Mouse (Mus musculus) spleen, postnatal 14 days (tissue): ENCODE data around the gene Frem1.

Source experiments
- DNase-seq, 2 experiments: peaks; one replicate each; pipeline ENCODE4 v3.0.0; 2021 to 2022; ENCODE audit warnings: low spot score in 2 of 2

Gene Frem1

DNA sequence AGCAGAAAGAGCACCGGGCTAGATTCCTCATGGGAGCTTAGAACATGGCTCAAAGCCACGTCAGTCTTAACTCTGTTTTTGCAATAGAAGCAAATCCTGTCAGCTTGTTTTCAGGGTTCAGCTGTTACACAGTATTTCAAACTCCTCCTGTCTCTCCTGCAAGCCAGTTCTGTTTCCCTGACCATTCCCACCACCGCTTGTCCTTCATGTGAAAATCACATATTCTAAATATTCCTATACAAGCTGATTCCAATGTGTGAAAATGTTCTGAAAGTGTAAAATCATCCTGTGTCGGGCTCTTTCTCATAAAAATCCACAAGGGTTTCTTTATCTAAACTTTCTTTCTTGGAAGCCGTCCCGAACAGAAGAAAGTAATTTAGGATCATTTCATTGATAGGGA, 22.0 kb downstream of the Frem1 start:
- DNase-seq = no peak

DNA sequence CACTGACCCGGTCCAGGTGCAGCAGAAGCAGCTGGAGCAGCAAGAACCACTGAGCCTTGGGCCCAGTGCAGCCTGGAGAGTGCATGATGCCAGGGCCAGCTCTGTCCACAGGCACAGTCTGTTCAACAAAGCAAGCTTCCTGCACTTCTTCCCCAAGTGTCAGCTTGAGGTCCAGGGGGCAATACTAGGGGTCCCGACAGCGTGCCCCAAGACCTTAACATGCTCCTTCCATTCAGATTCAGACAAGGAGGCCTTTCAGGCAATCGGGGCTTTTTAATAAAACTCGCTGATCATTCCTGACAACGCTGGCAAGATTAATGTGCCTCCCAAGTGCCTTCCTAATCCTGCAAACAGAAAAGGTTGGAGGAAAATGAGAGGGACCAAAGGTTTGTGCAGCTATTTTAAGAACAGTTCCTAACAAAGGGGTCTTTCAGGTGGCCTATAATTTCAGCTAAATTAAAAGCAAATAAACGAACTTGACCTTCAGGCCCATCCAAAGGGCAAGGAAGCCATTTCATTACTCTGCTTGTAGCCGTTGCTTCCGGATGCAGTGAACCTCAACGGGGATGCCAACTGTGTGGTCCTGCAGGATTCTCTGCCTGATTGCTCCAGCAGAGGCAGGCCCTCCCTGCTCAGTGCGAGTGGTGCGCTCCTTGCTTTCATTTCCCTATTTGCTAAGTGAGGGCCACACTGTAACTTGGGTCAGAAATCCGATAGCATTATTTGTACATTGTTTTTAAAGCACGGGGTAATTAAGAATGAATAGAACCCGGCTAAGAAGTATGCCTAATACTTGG, 31.2 kb downstream of the Frem1 start:
- DNase-seq = no peak

DNA sequence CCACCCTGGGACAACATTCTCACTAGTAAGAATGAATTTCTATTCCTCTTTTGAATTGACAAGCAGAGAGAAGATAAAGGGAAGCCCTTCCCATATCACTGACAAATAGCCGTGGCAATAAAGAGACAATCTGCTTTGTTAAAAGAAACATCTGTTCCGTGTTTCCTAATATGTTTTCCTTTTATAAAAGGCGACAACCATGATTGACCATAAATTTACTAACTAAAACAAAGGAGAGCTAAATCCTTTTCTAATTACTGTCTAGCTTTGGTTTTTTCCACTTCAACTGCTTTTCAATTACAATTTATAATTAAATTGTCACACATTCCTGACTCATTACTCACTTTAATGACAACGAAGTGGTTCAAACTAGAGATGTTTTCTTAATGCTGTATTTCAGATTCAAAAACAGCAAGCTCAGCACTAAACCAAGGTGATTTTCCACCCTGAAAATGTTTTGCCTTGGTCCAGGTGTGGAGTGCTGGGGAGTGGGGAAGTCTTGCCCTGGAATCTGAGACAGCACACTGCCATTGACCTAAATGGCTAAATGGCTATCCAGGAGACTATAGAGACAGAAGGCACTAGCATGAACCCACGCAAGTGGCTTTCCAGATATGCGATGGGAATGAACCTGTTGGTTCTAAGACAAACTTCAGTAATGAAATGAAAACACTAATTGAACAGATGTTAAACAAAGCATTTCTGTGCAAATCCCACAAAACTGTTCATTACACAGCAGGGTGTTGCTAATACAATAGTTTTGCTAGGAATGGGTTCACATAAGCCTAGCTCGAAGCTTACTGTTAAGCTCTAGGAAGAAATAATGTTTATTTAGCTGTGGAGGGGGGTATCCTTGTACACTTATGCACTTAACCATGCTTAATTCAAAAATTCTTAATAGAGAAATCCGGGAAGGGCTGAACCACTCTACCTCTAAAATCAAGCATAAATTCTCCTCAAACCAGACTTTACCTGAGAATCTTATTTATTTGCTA, 33.7 kb downstream of the Frem1 start:
- DNase-seq = no peak

DNA sequence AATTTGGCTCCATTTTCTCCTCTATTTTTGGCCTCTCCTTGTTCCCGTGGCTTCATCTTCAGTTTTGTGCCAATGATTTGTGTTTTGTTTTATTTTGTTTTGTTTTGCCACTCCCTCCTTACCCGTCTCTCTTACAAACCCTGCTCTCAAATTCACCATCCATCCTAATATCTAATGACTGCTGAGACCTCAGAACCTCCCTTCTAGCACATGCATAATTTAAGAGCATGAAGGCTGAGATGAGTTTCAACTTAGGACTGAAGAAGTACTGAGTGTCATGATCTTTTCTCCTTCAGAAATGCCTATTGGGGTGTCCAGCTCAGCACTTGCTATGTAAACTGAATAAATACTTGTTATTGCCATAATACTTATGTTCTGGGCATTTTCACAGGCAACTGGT, 37.6 kb downstream of the Frem1 start:
- DNase-seq = no peak

DNA sequence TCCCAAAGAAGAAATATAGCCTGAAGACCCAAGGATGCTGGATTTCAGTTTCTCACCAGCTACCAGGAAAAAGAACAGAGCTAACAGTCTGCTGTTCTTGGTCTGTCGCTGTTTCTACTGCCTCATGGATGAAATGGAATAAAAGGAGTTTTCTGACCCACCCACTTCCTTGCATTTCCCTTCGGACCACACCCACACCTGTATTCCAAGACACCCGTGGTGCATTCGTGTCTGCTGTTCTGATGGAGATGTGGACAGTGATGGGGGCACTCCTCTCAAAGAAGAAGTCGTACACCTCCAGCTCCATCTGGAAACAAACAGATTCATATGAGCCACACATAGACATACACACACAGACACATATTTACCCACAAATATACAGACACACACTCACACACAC, 48.1 kb downstream of the Frem1 start:
- no peak for DNase-seq

DNA sequence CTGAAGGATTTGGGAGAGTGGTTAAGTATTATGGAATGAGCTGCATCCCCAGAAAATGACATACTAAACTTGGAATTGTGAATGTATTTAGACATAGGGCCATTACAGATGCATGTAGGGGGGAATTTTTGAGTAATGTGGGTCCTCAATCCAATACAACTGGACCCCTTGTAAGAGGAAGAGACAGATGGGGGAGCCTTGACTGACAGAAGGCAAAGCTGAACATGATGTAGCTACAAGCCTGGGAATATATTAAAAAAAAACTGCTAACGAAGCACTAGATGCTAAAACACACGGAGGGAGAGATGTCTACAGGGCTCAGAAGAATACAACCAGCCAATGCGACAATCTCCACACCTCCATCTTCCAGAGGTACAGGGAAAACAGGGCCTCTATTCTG, 60.1 kb downstream of the Frem1 start:
- no peak for DNase-seq

DNA sequence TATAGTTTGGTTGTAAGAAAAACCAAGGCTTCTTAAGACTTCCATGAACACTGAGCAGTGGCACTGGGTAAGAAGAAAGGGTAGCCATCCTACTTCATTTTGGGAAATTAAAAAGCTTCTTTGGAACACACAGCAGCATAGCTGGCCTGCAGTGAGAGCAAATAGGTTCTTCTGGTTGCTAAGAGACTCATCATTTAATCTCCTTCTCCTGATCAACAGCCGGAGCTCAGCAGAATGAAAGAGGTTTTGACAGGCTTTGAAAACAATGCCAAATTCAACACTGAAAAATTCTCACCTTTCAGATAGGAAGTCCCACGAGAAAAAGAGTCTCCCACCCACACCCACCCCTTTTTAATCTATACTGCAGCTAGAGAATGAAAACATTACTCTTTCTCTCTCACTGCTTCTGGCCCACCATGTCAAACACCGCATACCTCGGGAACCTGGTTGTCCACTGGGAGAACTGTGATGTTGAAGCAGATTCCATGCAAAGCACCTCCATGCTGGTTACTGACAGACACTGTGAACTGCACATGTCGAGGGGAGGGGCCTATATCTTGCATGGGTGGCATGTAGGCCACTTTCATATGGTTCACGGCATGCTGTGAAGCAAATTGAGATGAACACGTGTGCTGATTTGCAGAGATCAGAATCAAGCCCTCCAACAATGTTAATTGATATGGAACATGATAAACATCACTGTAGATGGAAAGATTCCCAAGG, 61.0 kb downstream of the Frem1 start:
- no peak for DNase-seq

DNA sequence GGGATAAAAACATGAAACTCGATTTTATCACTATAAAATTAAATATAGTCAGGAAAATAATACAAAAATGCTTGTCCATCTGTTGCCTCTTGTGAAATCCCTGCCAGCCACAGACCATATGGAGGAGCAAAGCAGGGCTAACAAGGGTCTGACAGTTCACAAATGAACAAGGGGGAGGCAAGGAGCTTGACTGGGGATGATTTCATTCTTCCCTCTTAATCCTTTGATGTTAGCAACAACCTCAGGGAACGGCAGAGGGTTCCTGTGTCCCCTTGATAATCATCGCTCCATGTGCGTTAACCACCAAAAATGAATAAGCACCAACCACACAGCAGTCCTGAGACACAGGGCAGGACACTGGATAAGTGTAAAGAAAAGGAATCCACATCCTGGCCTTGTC, 79.8 kb downstream of the Frem1 start:
- DNase-seq = no peak

DNA sequence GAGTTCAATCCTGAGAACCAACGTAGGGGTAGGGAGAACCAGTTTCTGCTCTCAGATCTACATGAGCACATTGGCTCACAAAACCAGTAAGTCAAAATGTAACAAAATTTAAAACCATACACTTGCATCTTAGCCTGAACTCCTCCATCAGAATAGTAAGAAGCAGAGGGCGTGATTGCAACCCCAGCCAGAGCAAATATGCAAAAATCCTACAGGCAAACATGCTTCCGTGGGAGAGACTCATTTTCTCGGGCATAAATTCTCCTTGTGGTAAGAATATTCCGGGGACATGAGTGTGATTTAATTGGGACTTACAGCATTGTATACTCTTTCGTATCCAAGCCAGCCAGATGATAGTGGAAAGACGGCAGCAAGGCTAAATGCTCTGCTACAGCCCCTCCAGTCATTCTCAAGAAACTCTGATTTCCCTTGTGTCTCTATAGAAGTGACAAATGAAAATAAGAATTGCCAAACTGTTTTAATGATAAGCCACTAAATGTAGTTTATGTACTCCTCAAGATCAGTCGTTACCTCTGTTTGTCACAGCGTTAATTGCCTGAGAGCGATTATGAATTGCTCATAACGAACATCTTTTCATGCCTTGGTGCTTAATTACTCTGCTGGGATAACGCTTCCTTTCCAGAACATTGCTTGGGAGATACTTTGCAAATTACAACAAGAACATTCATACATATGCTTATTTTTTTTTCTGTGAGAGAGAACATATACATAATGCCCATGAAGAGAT, 81.1 kb downstream of the Frem1 start:
- DNase-seq = no peak

DNA sequence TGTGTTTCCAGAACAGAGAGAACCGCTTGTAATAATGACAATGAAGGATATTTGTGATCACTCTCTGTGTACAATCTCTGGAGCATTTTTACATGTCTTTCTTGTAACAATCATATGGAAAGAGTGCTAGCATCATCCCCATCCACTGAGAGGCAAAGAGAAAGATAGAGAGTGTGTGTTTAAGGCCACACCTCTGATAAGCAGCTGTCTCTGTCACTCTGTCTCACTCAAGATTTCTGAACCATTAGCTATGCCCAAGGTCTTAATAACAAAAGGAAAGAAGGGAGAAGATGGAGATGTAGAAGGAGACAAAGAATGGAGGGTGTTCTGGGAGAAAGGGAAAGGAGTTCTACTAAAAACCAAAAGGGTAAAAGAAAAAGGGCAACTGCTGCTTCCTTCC, 91.1 kb downstream of the Frem1 start:
- DNase-seq = no peak

DNA sequence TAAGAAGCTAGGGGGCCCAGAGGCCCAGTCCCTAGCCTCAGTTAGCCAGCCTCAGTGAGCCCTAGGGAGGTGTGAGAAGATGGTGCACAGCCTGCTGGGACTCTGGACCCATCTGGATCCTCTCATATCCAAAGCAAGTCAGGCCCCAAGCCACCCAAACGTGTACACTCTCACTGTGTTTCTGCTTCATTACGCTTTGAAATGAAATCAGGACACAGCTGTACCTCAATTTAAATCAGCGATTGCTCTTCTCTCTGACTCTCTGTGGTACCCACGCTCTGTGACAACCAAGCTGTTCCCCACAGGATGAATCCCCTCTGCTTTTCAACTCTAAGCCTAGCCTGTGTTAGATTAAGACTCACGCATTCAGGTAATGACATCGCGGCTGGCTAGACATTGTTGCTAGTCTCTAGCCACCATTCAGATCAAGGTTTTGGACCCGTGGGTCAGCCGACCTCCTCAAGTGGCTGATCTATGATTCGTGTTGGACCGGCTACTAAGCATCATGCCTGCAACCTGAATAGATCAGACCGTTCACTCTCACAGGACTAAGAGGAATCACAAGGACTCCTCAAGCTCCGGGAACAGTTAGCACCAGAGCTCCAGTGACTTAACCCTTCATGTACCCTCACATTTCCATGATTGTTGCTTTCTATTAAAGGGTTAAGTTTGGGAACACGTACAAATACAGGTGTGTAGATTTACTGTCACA, 94.2 kb downstream of the Frem1 start:
- no peak for DNase-seq

DNA sequence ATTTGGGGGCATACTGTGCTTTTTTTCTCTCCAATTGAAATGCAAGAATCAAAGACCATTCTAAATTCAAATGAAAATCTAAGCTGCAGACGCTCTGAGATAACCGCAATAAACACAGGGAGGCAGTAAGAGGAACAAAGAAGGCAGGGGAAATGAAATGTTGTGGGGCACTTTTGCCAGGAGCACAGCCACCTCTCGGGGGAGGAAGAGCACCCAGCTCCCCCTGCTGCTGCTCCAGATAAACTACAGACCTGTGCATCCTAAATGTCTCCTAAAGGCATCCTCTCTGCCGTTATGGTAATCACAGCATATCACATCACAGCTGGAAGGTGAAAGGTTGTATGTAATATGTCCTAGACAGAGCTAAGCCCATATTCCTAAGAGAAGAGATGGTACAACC, 98.1 kb downstream of the Frem1 start:
- DNase-seq = no peak

DNA sequence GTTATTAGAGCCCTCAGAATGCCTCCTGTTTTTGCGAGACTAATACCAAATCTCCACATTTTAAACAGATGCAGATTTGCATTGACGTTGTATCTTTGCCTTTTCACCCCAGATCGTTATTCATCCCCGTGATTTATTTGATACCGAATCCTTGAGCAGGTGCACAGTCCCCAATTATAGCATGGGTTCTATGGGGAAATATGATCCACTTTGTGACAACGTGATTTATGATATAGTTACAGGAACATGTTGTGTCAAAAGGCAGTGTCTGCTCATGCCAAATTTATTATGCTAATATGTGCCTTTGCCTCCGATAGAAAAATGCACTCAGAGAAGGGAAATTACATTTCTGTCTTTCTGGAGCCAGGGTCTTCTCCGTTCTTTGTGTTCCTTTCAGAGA, 102.6 kb downstream of the Frem1 start:
- DNase-seq = no peak

DNA sequence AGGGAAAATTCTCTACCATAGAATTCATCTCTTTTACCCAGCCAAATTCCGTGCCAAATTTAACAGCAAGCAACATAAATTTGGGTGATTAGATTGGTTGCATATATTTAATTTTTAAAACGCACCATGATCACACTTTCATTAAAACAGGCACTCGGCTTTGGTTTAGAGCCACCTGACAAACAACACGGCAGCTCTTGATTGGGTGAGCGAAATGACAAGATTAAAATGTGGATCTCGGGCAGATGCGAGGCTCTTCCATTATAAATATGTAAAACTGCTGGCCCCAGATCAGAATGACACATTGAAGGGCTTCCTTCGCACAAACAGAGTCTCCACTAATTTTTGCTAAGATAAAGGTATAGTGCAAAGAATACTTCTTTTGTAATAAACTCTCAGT, 105.4 kb downstream of the Frem1 start:
- no peak for DNase-seq

DNA sequence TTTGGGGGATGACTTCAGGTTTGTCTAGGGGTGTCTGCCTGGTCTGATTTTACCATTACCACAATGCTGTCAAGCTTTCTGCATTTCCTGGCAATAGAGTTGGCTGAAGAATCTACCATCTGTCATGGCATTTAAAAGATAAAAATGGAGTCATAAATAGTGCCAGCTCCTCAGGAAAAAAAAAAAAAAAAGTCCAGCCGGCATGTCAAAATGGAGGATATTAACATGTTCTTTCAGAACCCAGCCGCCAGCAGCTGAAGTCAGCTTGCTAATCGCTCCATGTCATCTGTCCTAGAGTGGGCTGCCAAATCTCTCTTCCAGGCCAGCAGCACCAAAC, 105.9 kb downstream of the Frem1 start:
- DNase-seq = no peak

DNA sequence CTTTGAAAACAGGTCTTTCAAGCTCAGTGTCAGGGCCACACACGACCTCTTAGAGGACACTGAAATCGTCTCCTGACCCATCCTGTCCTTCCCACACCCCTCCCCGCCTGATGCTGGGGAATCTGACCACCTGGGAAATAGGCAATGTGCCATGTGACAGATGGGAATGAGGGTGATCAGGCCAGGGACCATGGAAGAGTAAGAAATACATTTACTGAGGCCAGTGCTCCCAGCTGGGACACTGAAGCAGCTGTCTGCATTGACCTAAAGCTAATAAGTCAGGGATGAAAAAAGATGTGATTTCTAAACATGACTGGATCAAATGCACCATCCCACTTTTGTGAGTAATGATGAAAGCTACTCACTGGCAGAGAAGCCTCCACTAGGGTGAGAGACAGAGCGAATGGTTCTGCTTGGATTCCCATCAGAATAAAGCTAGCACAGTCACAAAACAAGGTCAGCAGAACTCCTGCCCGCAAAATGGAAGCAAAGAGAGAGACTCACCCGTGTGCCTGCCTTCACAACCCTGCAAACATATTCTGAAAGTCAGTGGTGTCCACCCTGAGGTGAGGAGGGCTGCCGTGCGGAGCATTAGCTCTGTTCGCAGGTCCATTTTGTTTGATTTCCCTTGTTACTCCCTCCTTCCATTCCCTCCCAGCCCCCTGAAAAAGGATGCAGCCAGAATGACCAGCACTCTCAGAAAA, 106.4 kb downstream of the Frem1 start:
- no peak for DNase-seq

DNA sequence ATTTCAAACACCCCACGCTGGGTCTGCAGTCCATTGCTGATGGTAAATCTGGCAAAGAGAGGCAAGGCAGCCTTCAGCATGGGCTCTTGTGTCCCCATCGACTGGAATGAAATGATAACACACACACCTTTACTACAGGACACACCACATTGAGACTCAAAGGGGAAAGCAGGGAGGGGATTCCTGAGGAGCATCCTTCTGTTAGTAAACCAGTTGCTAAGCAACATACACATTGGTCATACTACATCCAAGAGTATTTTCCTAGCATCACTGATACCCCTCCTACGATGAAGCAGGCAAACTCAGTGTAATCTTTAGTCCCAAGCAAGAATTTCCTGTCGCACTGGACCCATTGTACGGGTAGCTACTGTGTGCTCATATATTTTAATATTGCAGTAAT, 111.5 kb downstream of the Frem1 start:
- DNase-seq = no peak

DNA sequence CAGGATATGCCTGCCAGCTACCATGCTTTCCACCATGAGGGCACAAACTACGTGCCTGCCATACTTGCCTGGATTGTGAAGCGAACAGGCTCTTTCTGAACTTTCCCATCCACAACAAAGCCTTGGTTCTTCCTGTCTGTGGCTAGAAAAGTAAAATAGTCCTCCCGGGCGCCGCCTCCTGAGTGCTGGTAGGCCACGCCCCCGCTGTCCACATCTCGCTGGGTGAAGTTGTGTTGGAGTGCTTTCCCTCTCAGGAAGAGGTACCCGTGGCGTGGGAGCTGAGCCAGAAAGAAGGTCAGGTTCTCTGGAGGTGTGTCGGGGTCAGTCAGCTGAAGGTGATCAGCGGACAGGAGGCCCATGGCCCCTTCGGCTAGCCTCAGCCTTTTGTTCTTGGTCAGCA, 111.9 kb downstream of the Frem1 start:
- DNase-seq = no peak

DNA sequence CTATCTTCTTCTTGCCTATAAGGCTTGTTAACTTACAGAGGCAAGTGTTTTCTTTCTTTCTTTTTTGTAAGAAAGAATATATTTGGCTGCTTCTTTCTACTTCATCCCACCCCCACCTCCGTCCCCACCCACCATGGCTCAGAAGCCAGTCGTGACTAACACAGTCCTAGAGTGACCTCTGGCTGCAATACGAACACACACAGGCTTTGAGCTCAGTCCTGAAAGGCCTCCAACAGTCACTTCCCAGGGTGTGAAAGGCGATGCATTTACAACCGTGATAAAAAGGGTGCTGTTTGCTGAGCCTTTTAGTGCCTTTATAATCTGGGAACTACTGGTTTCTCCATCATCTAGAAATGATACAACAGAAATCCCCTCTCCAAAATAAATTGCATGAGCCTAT, 117.8 kb downstream of the Frem1 start:
- DNase-seq = no peak

DNA sequence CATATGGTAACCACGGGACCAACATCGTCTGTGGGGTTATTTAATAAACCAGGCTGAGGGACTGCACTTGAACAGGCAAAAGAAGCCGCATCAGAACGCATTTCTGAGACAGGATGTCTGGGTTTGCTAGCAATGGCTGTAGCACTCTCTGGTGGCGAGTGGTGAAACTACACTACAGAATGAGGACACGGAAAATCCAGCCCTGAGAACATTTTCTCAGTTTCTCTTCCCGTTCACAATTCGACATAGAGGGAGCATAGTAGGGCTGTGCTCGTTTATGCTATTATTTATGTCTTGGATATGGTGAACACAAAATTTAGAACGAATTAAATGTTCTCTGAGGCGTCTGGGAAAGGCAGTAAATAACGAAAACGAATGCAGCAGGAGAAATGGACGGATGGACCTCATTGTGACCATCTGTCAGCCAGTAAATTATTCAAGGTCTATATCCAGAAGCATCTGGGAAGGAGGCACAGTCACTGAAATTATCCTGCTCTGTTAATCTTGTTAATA, 118.4 kb downstream of the Frem1 start:
- peak in 1 of 2 experiments; percentile 22 for DNase-seq
